Mouse (Mus musculus) olfactory bulb, adult 2 months (tissue): ENCODE data around the gene Pdf.

ENCODE experiments used
- CTCF ChIP-seq: fragments of 200-500 bp; IDR thresholded peaks from 2 replicates; pipeline ENCODE4 v1.5.1; 2012; ENCODE audit warnings: low read depth, mild to moderate bottlenecking, low read length, moderate library complexity; ENCODE audit not compliant: insufficient read depth
- POLR2A ChIP-seq: fragments of 200-500 bp; IDR thresholded peaks from 2 replicates; pipeline ENCODE4 v1.6.1; 2012; ENCODE audit warnings: mild to moderate bottlenecking, low read depth, low read length, moderate library complexity; ENCODE audit not compliant: insufficient read depth

GRCm38 (mm10) chr8:107023479-107023878 lies 24.9 kb downstream of the Pdf start:
- TF ChIP-seq CTCF = no peak
- TF ChIP-seq POLR2A = no peak
